Mouse (Mus musculus) MEL (cell line): Measurements from ENCODE around the gene Sgpl1.

Source experiments
- MAFK ChIP-seq: IDR thresholded peaks from 2 replicates; pipeline ENCODE4 v1.6.1; 2011; ENCODE audit warnings: low read depth, mild to moderate bottlenecking, low read length, improper control_type of control experiment, borderline replicate concordance
- MAZ ChIP-seq: IDR thresholded peaks from 2 replicates; pipeline ENCODE4 v1.6.1; 2012; ENCODE audit warnings: low read depth, mild to moderate bottlenecking, inconsistent platforms, low read length, improper control_type of control experiment
- POLR2A ChIP-seq, 2 experiments: IDR thresholded peaks; 2 replicates each; pipeline ENCODE4 v1.6.1; 2011 to 2012; ENCODE audit warnings: low read length in 2 of 2, mild to moderate bottlenecking in 2 of 2, control low read depth in 1 of 2, improper control_type of control experiment in 1 of 2, low read depth in 1 of 2, moderate library complexity in 1 of 2; ENCODE audit not compliant: control insufficient read depth in 1 of 2, insufficient read depth in 1 of 2, poor library complexity in 1 of 2
- SMC3 ChIP-seq: IDR thresholded peaks from 2 replicates; pipeline ENCODE4 v1.6.1; 2011; ENCODE audit warnings: low read depth, low read length, improper control_type of control experiment
- ZNF384 ChIP-seq: IDR thresholded peaks from 2 replicates; pipeline ENCODE4 v1.6.1; 2012; ENCODE audit warnings: low read depth, mild to moderate bottlenecking, inconsistent platforms, low read length, improper control_type of control experiment

GRCm38 (mm10) chr10:61187001-61187400, 39.5 kb upstream of the Sgpl1 start:
- TF ChIP-seq MAZ: no peak
- no peak for TF ChIP-seq MAFK
- TF ChIP-seq POLR2A (IDR thresholded peaks at IDR 0.05; ENCODE audit: control insufficient read depth in 1 of 2, insufficient read depth in 1 of 2, low read depth in 1 of 2, low read length in 2 of 2, poor library complexity in 1 of 2): no peak
- TF ChIP-seq SMC3: no peak
- TF ChIP-seq ZNF384: no peak
